Mouse (Mus musculus): ENCODE results near the gene Cdh4.

GRCm38 (mm10) chr2:179799906-179800532 is 357.8 kb downstream of the Cdh4 start:
- TF ChIP-seq E2F4 (IDR thresholded peaks at IDR 0.05; ENCODE audit: insufficient read depth) (no peak), POLR2A (IDR thresholded peaks at IDR 0.05; ENCODE audit: insufficient read length, low read depth) (no peak), POLR2AphosphoS2 (IDR thresholded peaks at IDR 0.05; ENCODE audit: insufficient read length, low read depth) (no peak), USF1 (IDR thresholded peaks at IDR 0.05; ENCODE audit: low read depth) (no peak), MAX (IDR thresholded peaks at IDR 0.05; ENCODE audit: low read depth) (no peak), CEBPB (IDR thresholded peaks at IDR 0.05; ENCODE audit: insufficient read depth, poor library complexity, severe bottlenecking) (no peak), TCF12 (IDR thresholded peaks at IDR 0.05; ENCODE audit: insufficient read depth, poor library complexity, severe bottlenecking) (no peak), SRF (IDR thresholded peaks at IDR 0.05; ENCODE audit: control insufficient read depth, insufficient read length, low read depth) (no peak)

All from myocyte (in vitro differentiated cells).